Mouse (Mus musculus) small intestine, adult 2 months (tissue): ENCODE measurements around the gene Tlk1.

ENCODE experiments used
- CTCF ChIP-seq: fragments of 200-500 bp; IDR thresholded peaks from 2 replicates; pipeline ENCODE4 v1.5.1; 2012; ENCODE audit warnings: low read depth, mild to moderate bottlenecking, control low read depth, inconsistent platforms, low read length, moderate library complexity, mixed read lengths; ENCODE audit not compliant: insufficient replicate concordance, insufficient read length; ENCODE audit errors: extremely low read depth
- POLR2A ChIP-seq: fragments of 200-500 bp; IDR thresholded peaks from 2 replicates; pipeline ENCODE4 v1.6.1; 2012; ENCODE audit warnings: low read depth, mild to moderate bottlenecking, control low read depth, inconsistent platforms, low read length, moderate library complexity

DNA sequence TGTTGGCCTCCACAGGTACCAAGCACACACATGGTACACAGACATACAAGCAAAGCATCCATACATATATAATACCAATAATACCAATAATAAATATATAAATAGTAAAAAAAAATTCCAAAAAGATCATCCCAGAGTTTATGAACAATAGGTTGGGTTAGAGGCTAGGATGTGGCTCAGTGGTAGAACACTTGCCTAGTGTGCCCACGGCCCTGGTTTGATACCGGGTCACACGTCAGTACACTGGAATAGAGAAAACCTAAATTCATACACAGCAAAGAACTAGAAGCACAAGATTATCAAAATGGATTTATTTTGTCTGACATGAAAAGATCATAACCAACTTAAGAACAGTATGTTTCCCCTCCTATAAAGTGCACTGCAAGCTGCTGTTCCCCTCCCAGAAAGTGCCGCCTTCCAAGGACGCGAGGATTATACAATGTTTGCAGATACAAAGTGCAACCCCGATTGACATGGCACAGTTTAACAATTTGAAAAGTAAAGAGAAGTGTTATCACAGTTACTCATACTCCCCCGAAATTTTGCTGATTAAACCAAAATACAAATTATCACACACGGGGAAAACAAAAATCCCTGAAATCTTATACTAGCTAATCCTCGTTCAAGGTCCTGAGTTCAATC, 6.3 kb upstream of the Tlk1 start:
- no peak for TF ChIP-seq CTCF
- no peak for TF ChIP-seq POLR2A
